Mouse (Mus musculus) cerebellum, postnatal 25 days (tissue): ENCODE measurements around the gene Gm10272.
"Not testable (repeated sequence)": the region's sequence is repeated elsewhere in the genome, so short reads cannot be mapped to it uniquely, and the experiment has no call there.

Source experiments
- DNase-seq, 2 experiments: peaks; one replicate each; pipeline ENCODE4 v3.0.0; 2021; ENCODE audit warnings: mixed read lengths in 2 of 2

Gm10272 gene

GRCm38 (mm10) chr10:77706326-77706725 lies at the start of gene Gm10272:
Gene Gm10272 (plus strand): TSS chr10:77706626.
- DNase-seq: no peak

DNA sequence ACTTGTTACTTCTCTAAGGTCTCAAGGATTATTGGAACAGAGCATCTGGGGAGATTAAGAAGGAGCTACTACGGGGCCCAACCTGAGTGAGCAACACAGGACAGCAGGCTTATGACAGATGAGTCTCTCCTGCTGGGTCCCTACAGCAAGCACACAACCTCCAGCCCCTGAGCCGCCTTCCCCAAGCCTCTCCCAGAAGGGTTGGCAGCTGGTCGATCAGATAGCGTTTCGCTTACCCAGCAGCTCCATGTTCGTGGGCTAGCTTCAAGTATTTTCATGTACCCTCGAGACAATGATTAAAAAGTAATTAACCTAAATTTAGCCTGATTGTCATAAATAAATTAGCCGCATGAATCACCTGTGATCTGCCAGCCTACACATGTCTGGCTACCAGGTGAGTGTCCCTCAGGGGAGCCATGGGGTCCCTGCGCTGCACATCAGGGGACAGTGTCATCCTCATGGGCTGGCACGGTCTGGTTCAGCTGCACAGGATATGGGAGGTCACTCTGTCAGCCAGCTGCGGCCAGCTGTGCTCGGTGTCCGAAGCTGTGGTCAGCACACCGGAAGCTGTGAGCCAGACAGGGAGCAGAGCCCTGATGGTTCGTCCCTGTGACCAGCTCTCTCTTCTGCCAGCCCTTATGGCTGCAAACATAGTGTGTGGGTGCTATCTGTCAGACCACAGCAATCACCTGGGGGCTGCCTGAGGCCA lies 48.0 kb upstream of the Gm10272 start:
- no peak for DNase-seq

DNA sequence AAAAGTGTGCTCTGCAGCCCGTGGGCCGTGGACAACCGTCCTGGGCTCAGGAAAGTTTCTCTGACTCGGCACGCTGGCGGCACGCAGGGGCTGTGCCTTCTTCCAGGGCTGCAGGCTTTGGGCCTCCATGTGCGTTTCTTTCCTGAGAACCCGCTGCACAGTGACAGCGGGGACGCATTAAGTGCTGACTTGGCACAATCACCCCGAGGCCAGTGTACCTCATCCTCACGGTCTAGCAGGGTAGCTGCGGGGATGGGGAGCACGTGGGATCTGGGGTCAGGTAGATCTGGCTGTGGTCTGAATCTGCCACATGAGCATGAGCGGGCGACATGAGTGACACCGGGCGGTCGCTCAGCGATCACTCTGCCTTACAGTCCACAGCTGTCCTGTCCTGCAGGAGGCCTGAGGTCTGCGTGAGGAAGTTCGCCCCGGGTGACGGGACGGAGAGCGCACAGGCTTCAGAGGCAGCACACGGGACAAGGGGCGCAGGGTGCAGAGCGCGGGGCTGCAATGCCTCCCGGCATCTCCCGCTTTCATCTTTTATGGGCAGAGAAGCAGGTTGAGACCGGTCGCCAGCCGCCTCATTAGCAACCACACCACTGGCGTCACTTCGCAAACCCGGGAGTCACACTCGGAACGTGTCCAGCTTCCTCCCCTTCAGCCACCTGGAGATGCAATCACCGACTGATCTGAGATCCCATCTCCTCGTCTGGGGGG lies 42.3 kb upstream of the Gm10272 start:
- no peak for DNase-seq

GRCm38 (mm10) chr10:77666342-77666741 lies 40.1 kb upstream of the Gm10272 start:
- DNase-seq: peak in 1 of 2 experiments; percentile 24

- no peak for DNase-seq
Observed at GRCm38 (mm10) chr10:77667402-77667801, 39.0 kb upstream of the Gm10272 start.

DNA sequence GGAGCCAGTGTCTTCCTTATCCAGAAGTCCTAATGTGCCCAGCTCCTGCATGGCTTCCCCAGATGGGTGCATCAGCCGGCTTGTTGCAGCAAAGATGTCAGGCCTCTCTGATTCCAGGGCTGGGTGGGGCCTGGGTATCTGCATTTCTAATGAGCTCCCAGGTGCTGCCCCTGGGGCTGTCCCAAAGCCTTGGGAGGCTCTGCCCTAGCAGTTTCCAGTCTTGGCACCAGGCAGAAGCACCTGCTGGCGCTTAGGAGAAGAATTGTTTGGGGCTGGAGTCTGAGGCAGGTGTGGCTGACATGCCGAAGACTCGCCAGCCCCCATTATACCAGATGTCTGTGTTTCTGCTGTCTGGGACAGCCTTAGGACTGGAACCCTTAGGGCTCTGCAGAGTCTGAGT lies 35.7 kb upstream of the Gm10272 start:
- DNase-seq: no peak

GRCm38 (mm10) chr10:77671519-77671918 lies 34.9 kb upstream of the Gm10272 start:
- DNase-seq: no peak

GRCm38 (mm10) chr10:77673765-77674164 lies 32.7 kb upstream of the Gm10272 start:
- DNase-seq: no peak

- DNase-seq: no peak
Observed at GRCm38 (mm10) chr10:77677562-77677961, 28.9 kb upstream of the Gm10272 start.

GRCm38 (mm10) chr10:77682994-77683393 lies 23.4 kb upstream of the Gm10272 start:
- DNase-seq: no peak

DNA sequence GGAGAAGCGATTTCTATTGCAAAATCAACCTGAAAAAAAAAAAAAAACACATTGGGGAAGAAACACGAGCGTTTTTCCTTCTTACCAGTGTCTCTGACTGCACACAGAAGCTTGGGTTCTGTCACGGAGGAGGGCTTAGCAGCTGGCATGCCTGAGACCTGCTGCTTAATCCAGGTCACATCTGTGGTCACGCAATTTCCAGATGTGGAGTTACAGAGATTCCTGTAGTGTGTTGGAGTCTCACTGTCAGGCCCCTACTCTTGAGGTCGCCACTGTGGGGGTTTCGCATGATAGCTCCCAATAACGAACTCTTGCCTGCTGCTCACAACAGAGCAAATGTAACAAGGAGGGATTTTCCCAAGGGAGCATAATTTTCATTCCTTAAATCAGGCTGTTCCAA lies 22.2 kb upstream of the Gm10272 start:
- DNase-seq: no peak

DNA sequence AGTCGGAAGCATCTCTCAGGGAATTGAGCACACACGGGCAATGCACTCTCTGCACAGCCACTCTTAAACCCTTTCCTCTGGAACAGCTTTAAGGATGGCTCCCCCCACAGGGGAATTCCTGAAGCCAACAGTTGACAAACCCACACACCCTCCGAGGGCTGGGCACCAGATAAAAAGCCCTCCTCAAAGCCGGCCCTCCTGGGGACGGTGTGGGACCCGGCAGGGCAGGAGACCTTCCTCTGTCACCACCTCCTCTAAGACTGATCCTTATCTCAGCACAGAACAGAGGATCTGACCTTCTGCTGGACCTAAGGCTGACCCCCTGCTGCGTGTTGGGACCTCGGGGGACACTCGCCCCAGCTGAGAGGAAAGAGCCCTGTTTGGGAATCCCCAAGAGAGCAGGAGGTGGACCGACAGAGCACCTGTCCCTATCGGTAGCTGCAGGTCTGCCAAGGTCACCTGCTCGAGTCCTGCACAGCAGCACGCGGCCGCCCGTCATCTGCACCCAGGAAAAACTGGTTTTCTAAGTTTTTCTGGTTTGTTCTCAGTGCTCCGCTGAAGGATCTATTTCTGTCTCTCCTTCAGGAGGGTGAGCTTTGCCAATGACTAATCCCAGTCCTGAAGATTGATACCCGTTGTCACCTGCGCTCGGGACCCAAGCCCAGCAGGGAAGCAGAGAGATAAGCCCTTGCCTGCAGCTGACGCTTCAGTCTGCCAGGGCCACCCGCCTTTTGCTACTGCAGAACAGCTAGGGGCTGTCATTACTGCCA lies 20.3 kb upstream of the Gm10272 start, which contains the start of gene Tspear:
TSS of gene Tspear (plus strand) at position 675 of the 770 bp plus-strand sequence.
- no peak for DNase-seq

GRCm38 (mm10) chr10:77687021-77687420 lies 19.4 kb upstream of the Gm10272 start:
- no peak for DNase-seq

DNA sequence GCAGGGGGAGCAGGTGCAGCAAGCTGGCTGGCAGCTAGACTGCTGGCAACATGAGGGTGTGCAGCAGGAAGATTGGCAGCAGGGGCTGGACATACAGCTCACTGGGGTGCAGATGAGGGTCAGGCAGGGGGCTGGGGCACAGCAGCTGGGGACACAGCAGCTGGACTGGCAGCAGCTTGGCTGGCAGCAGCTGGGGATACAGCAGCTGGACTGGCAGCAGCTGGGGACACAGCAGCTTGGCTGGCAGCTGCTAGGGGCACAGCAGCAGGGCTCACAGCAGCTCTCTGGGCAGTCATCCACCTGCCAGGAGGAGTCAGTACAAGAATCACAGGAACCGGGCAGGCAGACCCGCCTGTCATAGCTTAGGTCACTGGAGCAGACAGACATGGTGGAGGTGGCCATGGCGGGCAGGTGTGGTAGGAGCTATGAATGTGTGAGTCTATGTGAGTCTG lies 16.0 kb upstream of the Gm10272 start, which contains the start of gene Gm19402:
TSS of gene Gm19402 (minus strand) at position 402 of the 452 bp plus-strand sequence.
- not testable (repeated sequence) for DNase-seq

DNA sequence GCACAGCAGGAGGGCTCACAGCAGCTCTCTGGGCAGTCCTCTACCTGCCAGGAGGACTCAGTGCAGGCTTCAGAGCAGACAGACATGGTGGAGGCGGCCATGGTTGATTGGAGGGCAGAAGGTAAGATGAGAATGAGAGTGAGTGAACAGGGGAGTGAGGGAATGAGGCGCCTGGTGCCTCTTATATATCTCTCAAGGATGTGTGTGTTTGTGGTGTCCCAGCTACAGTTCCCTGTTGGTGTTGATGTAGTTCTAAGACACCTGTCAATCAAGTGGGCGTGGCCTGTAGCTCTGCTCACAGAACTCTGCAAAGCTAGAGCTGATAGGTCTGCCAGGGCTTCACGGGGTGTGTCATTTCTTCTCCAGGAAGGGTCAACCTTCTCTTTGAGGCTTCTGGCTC lies 9.3 kb upstream of the Gm10272 start, which contains the start of gene Gm9508:
TSS of gene Gm9508 (minus strand) at position 101 of the 400 bp plus-strand sequence.
- no peak for DNase-seq

GRCm38 (mm10) chr10:77709831-77710230 lies 3.4 kb downstream of the Gm10272 start:
- DNase-seq: no peak

DNA sequence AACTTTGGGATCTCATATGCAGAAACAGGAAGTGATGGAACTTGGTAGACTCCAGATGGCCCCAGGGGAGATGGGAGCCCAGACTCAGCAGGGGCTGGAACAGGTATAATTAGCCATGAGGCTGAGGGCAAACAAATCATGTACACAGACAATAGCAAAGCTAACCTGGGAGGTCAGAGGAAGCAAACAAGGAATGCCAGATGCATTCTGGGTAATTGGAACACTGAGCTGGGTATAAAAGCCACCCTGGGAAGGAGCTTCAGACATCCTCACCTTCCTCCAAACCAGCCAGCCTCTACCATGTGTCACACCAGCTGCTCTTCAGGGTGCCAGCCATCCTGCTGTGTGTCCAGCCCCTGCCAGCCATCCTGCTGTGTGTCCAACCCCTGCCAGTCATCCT lies 4.7 kb downstream of the Gm10272 start, which contains the start of gene Gm10024:
TSS of gene Gm10024 (plus strand) at position 301 of the 400 bp plus-strand sequence.
- not testable (repeated sequence) for DNase-seq

- DNase-seq: no peak
Observed at GRCm38 (mm10) chr10:77713734-77714133, 7.3 kb downstream of the Gm10272 start.

DNA sequence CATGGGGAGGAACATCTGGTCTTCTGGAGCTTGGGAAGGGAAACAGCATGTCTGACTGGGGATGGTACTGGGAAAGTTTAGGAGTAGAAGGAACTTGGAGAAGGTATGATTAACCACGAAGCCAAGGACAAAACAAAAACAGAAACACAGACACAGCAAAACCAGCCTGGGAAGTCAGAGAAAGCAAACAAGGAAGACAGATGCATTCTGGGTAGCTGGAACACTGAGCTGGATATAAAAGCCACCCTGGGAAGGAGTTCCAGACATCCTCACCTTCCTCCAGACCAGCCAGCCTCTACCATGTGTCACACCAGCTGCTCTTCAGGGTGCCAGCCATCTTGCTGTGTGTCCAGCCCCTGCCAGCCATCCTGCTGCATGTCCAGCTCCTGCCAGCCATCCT lies 9.1 kb downstream of the Gm10272 start, which contains the start of gene Gm10142:
TSS of gene Gm10142 (plus strand) at position 301 of the 400 bp plus-strand sequence.
- no peak for DNase-seq

GRCm38 (mm10) chr10:77720299-77720698 lies 13.9 kb downstream of the Gm10272 start, which contains the start of gene Krtap12-1:
Gene Krtap12-1 (plus strand): TSS chr10:77720599.
- DNase-seq: not testable (repeated sequence)

- no peak for DNase-seq
Observed at GRCm38 (mm10) chr10:77724855-77725254, 18.4 kb downstream of the Gm10272 start.

GRCm38 (mm10) chr10:77726186-77726585 lies 19.8 kb downstream of the Gm10272 start, which contains the start of gene Gm10100:
Gene Gm10100 (plus strand): TSS chr10:77726486.
- DNase-seq: peak in 1 of 2 experiments; percentile 10

DNA sequence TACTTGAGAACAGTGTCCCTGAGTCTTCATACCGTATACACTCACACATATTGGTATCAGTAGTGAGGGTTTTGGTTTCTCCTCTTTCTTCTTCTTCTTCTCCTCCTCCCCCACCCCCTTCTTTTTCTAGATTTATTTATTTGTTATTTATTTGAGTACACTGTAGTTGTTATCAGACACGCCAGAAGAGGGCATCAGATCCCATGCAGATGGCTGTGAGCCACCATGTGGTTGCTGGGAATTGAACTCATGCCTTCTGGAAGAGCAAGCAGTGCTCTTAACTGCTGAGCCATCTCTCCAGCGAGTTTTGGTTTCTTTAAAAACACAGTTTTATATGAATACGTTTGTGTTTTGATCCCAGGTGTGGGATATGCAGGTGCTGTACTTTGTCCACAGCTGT lies 21.9 kb downstream of the Gm10272 start:
- DNase-seq: no peak
